Mouse (Mus musculus) mature B cell (primary cell): ENCODE measurements around the gene Arl6ip4.

Experiments used
- in situ Hi-C: fragments of 300-500 bp; cut with MboI; formaldehyde crosslinking; loops from 2 replicates; pipeline ENCODE4 v1.14.3; 2019

The Arl6ip4 gene

DNA sequence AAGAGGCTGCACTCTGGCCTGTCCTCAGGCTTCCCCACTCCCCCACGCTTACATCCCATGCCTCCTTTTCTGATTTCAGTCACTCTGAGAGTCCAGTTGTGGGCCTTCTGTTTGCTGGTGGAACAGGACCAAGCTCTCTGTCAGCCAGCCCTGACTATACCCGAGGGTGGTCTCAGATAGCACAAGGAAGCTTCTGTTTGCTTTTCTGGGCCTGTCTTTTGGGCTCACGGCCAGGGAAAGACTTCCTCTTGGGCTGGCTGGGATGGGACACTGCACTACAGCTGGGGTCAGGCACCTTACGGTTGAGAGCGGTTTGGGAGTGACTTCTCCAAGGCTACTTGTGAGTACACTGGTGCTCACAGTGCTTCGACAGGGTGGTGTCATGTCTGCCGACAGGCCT is 22.2 kb downstream of the Arl6ip4 start:
- in situ Hi-C loops: no loop called here

DNA sequence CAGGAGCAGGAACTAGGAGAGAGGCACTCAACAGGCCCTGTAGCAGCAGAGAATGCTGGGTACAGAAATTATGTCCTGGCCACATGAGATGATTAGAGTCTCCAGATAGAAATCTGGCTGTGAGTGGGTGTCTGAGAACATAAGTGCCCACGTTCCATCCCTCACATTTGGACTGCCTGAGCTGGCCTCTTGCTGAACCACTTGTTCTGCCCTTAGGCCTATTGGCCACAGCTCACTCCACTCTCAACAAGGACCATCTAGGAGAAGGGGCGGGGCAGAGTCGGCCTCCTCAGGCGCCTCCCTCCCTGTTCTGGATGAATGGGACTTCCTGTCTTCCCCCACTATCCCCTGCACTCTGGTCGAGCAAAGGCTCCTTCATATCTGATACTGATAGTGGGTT is 33.1 kb downstream of the Arl6ip4 start:
- in situ Hi-C loops: no loop called here

DNA sequence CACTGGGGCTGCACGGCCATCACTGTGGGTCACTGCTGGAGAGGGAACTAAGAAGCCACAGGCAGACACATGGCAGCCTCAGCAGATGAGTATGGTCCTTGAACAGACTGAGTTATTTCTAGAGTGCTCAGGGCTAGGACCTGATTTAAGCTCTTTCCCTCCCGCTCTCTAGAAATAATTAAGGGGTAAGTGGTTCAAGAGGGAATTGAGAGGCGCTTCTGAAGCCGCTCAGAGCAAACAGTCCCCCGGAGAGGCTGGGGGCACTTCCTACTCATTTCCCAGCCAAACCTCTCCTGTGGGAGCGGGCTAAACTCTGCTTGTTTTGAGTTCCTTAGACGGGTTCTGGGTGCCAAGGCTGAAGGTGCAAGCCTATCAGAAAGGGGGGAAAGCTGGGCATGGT is 35.0 kb downstream of the Arl6ip4 start:
- in situ Hi-C loops: no loop called here

DNA sequence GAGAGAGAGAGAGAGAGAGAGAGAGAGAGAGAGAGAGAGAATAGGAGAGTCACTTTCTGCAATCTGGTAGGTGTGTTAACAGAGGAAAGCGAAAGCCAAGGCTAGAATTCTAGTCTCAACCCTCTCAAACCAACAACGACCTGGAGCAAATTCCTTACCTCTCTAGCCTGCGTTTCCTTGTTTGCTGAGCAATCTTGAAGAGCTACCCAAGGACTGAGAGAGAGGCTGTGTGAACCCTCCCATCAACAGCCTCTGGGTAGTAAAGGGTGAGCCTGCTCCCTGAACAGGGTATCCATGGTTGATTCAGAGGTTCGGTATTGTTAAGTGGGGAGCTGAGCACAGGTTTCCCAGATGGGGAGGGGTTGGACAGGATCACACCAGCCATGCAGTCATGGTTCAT is 36.8 kb downstream of the Arl6ip4 start:
- in situ Hi-C loops: no loop called here

DNA sequence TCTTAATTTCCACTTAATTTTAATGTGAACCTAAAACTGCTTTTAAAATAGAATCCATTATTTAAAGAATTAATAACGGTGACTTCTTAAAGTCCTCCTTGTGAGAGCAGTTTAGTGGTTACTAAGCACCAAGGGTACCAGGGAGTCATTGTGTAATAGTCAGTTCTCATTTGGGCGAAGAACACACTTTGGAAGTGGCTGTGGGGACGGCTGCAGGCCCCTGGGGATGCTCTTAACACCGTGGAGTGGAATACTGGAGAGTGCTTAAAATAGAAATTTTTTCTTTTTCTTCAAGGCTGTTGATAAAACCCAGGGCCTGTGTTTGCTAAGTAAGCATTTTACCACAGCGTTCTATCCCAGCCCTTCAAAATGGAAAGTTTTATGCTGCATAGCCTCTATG is 40.1 kb downstream of the Arl6ip4 start:
- in situ Hi-C loops: no loop called here

DNA sequence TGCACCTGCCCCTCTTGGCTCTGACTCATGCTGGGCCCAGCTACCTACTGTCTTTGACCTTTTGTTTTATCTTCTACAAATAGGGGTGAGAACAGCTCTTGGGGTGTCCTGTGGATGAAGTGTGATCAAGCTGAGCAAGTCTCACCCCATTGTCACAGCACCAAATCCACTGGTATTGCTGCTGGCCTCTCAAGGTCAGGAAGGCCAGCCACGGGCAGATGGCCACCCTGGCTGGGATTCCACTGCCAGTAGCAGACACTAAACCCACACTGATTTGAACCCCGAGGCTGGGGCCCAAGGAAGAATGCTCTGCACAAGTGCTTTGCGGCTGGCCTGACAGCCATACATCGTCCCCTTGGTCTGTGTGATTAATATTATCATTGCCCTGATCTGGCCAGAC is 42.4 kb downstream of the Arl6ip4 start:
- in situ Hi-C loops: no loop called here

DNA sequence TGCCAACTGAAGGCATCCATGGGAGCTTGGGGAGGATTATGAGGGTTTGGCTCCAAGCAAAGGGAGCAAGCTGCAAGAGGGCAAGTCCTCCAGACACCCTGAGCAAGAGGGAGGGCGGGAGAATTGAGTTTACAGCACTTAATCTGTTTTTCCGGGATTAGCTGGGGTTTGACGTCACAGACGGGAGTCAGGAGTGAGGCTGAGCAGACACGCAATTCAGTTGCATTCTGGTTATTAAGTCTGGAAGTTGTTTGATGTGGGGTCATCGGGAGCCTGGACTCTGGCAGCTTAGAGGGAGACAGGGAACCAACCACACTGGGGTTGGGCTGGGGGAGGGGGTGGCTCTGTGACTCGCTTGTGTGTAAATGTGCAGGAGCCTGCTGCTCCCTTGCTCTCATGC is 43.6 kb downstream of the Arl6ip4 start:
- in situ Hi-C loops: no loop called here

DNA sequence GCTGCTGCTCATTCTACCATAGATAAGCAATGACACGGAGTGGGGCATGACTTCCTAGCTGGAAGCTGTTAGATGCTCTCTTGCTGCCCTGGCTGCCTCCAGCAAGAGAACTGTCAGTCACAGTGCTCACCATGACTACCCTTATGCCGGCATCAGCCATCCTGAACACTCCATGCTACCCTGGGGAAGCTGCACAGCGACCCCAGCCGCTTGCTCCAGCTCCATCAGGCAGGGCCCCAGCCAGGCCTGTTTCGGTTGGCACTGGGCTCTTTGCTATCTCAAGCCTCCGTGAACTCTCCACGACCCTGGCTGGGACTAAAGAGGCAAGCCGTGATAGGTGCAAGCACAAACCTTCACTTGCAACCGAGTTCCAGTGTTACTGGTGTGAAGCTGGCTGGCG is 45.9 kb downstream of the Arl6ip4 start:
- in situ Hi-C loops: loop anchor here (5.0 kb wide), 1 partner anchor 130 kb away; no protein-coding TSS in a partner anchor

DNA sequence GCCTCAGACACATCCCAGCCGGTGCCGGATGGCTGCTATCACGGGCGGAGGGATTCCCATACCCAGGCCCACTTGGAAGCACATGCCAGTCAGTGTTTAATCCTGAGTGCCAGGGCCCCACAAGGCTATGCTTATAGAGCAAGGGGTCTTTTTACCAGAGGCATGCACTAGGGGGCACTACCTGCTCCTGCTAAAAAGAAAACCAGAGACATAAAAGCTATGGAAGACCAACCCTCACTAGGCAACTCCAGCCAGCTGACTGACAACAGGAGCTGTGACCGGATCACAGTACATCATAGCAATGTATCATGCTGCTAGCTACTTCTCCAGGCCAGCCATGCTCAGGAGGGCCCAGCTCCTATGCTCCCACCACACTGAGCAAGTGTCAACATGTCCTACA is 46.7 kb downstream of the Arl6ip4 start:
- in situ Hi-C loops: loop anchor here (5.0 kb wide), 1 partner anchor 130 kb away; no protein-coding TSS in a partner anchor

DNA sequence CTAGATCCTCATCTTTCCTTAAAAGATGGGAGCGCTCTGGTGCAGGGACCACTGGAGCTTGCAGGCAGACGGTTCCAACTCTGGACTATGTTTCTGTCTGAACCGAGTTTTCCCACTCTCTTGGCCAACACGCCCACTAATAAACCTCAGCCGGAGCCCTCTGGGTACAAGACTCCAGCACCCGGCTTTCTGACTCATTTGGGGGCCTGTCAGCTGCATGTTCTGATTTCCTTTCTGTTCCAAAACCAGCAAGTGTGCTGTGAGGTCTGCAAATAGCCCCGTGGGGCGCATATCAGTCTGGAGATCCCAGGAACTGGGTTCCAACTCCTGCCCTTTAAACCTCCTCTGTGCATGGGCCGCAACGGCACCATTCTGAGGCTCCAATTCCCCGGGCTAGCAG is 47.6 kb downstream of the Arl6ip4 start:
- in situ Hi-C loops: loop anchor here (5.0 kb wide), 1 partner anchor 129 kb away; no protein-coding TSS in a partner anchor

DNA sequence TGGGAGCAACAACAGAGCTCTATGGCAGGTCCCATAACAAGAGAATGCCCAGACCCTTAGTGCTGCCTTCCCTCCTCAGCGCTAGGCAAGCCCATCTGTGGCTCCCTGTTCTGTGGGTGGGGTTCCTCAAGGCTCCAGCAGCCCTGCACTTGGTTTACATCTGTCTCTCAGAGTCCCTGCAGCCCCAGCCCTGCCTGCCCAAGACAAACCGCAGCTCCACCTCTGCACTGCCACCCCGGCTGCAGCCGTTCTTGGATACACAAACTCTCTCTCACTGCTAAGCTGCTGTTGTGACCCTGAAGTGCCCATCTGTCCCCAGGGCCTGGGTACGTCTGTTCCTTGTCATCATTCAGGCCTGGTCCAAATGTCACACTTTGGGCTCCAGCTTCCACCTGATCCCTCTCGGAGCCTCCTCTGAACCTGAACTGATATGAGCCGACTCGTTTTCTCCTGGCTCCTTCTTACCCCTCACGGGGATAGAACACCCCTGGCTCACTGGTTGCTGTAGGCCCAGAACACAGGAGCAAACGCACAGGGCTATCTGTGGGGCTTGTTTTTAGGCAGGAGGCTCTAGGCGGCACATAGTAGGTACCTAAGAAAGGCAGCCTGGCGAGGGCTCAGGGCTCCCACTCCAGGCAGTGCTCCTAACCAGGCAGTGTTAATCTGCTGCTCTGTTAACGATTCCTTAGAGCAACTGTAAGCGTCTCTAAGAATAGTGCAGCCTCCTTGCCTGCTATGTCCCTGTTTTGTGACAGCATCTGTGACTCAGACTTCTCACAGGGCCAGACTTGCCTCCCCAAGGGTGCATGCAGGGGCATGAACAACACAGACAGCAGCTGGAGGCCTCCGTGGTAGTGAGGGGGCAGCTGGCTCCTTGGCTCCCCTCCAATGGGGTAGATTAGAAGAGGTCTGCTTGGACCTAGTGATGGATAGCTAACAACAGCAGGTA is 50.0 kb downstream of the Arl6ip4 start:
- in situ Hi-C loops: no loop called here

DNA sequence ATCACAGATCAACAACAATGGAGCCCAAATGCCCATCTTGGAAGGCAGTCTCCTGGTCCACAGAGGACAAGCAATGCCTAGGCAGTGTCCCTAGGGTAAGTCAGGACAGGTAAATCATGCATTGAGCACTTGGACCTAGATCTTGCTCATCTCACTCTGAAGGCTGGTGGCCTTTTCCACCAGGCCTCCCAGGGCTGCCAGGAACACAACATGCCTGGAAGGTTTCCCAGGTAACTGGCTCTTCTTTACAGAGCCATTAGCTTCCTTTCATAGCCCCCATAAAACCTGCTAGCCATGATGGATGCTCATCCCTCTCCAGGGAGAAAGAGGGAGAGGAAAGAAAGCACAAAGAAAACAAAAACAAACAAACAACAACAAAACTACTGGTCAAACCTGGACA is 50.9 kb downstream of the Arl6ip4 start:
- in situ Hi-C loops: no loop called here

DNA sequence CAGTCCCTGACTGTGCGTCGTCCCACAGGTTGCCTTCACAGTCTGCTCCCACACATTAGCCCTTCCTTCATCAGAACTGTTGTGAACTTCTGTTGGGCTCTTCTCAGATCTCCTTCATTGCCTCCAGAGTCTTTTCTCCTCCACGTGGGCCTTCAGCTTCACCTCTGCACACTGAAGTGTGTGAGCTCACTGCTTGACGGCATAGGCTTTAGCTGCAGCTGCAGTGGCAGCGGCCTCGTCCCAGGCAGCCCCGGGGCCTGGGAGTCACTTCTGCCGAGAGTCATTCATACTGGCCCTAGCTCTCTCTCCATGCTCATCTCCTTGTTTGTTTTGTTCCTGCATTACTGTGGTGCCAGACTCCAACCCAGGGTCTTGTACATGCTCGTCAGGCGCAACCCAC is 51.7 kb downstream of the Arl6ip4 start:
- in situ Hi-C loops: no loop called here
